Mouse (Mus musculus) adrenal gland, adult 18-20 months (tissue): ENCODE data around the gene Zar1l. TPM values are rescaled to one million over a fixed set of nuclear protein-coding genes. Genes with fewer than 3 reads are reported as not detected.
"Not testable (repeated sequence)": the region's sequence is repeated elsewhere in the genome, so short reads cannot be mapped to it uniquely, and the experiment has no call there.

Experiments used
- DNase-seq, 2 experiments: peaks; one replicate each; pipeline ENCODE4 v3.0.0; 2021 to 2022; ENCODE audit warnings: low spot score in 2 of 2
- long read RNA-seq, 2 experiments: library from polyadenylated mRNA; stranded (forward); transcript quantifications; one replicate each; pipeline ENCODE4 v2.0.0; 2021
- total RNA-seq, 2 experiments: library from RNA; stranded (reverse); gene quantifications; 1 replicate in 1 of 2; 2 replicates in 1 of 2; pipeline ENCODE4 v1.2.3; 2021

Gene Zar1l
- total RNA-seq, result not detected
- long read RNA-seq, experiment 1, result 0 reads
- long read RNA-seq, experiment 2, result 0 reads

DNA sequence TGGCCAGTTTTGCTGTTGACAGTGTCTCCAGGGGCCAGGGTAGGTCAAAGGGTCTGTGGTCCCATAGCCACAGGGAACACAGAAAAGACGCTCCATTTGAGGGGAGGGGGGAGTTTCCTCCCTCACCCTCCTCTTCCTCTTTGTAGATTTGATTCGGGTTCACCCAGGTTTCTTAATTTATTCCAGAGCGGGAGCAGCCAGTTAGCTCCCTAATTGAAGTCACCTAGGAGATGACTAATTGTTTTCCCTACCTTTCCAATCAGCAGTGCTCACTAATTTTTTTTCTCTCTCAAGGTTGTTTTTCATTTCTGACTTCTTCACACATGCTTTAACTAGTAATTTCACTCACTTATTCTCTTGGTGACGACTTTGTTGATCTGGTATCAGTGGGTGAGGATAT lies at the start of gene Zar1l:
Zar1l (minus strand) TSS at position 101 of the 400 bp plus-strand sequence.
- no peak for DNase-seq

DNA sequence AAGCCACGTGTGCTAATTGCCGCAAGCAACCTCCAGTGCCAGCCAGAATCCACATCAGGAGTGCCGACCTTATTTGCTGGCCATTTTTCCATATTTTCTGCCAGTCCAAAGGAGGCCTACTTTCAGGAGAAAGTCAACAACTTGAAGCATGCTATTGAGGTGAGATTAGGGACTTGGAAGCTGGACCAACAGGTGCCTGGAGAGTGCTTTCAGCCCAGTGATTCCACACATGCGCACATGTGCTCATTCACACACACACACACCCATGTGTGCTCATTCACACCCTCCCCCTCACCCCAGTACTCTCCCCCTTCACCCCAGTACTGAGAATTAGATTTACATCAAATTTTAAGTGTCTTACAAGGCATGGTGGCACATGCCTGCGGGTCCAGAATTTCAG lies 49.0 kb upstream of the Zar1l start:
- no peak for DNase-seq

DNA sequence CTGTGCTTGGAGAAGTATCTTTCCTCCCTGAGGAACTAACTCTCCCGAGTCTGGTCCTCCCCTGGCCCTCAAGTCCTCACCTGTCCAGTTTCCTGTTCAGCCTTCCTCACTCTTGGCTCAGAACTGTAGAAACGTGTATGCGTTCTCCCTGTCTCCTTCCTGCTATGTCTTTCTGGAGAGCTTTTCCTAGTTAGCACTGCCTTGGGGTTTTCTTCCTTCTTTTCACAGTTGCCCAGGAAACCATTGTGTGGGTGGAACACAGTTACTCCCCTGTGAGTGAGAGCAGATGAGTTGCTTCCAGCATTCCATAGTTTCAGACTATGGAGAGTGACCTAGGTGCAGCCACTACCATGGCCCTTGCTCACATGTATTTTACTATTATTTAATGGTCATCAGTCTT lies 48.3 kb upstream of the Zar1l start:
- no peak for DNase-seq

DNA sequence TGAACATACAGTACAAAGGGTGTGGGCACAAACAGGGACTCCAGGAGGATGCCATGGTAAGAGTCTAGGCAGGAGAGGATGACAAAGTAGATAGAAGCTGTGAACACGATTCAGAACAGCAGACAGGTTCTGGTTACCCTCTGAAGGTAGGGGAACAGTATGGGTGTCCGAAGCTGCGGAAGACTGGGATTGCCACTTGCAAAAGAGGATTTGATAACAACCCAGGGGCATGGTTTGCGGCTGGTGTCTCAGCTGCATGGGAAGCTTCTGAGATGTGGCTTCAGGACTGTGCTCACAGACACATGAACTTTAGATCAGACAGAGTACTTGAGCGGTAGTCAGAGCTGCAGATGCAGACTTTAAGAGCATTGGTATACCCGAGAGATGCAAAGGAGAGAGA lies 46.5 kb upstream of the Zar1l start:
- no peak for DNase-seq

DNA sequence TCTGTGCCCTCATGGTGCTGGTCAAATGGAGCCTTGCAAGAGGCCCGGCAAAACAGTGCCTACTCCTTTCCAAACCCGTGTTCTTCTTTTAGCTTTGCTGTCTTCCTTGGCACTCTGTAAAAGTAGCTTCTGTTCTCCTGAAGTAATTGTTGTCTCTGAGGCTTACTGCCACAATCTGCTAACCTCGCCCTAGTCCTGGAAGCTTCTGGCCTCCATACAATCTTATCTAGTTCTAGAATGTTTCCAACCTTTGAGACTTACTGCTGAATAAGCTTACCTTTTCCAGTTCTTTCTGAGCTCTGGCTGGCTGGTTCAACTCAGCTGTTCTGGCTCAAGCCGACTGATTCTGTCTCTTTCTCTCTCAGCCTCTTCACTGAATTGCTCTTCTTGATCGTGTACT lies 43.8 kb upstream of the Zar1l start:
- no peak for DNase-seq

DNA sequence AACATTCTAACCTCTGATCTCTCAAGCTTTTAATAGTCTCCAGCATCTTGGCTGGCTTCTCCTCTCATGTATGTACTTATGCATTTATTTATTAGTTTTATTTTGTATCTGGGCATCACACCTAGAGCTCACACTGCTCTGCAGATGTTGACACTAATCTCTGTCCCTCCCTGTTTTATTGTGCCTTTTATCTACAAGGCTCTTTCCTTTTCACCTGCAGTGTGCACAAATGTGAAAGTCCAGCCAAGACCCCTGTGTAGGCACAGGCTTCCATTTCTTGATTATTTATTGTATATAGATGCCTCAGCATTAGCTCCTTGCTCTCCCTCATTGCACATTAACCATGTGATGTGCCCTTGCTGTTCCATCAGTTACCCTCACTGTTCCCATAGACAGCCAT lies 43.4 kb upstream of the Zar1l start:
- DNase-seq, result no peak

DNA sequence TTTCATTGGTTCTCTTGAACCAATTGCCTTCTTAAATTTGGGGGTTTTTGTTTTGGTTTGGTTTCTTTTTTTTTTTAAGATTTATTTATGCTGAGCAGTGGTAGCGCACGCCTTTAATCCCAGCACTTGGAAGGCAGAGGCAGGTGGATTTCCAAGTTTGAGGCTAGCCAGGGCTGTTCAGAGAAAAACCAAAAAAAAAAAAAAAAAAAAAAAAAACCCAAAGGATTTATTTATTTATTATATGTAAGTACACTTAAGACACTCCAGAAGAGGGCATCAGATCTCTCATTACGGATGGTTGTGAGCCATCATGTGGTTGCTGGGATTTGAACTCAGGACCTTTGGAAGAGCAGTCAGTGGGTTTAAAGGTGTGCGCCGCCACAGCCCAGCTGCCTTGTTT lies 42.9 kb upstream of the Zar1l start:
- no peak for DNase-seq

DNA sequence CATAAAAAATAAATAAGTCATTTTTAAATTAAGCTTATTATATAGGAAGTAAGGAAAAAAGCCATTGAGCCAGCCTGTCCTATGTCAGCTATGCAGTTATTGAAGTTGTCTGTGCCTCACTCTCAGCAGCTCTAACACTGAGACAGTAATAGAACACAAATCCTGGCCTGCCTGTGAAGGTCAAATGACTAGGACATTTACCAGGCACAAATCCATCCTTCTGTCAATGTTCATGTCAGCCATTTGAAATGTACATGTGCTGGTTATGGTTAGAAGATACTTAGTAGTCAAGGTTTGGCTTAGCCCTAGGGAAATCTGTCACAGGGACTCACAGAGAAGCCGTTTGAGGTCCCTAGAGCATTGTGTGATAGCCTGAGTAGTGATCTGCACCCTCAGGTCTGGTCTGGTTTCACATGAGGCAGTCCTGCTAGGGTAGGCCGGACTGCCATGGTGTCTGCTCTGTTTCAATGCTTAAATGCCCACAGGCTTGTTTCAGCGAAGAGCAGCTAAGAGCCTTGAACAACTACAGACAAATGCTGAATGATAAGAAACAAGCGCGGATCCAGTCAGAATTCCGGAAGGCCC lies 41.6 kb upstream of the Zar1l start:
- DNase-seq, result no peak

DNA sequence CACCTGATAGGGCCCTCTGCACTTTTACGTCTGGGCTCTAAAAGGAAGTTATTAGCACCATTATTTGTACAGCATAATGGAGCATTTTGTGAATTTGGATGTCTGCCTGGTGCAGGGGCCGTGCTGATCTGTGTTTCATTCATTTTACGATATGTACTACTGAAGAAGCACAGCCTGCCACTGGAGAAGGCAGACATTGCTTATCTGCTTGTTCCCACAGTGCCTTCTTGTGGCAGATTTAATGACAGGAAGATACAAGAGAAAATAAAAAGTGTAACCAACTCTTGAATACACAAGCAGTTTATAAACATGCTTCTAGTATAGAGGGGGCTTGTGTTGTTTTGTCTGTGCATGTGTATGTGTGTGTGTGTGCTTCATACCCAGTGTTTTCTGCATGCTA lies 33.7 kb upstream of the Zar1l start:
- DNase-seq, result no peak

DNA sequence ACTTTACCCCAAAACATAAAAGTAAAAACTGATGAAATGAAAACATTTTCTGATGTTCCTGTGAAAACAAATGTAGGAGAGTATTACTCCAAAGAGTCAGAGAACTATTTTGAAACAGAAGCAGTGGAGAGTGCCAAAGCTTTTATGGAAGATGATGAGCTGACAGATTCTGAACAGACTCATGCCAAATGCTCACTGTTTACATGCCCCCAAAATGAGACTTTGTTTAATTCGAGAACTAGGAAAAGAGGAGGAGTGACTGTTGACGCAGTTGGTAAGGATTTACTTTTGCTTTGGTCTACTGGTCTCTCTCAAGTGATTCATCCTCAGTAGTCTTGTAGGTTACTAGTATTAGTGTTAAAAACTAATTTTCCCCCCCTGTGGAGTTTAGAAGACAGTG lies 25.2 kb upstream of the Zar1l start:
- no peak for DNase-seq

DNA sequence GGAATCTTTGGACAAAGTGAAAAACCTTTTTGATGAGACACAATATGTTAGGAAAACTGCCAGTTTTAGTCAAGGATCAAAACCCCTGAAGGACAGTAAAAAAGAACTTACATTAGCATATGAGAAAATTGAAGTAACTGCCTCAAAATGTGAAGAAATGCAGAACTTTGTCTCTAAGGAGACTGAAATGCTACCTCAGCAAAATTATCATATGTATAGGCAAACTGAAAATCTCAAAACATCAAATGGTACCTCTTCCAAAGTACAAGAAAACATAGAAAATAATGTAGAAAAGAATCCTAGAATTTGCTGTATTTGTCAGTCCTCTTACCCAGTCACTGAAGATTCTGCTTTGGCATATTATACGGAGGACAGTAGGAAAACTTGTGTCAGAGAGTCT lies 23.3 kb upstream of the Zar1l start:
- DNase-seq, result no peak

DNA sequence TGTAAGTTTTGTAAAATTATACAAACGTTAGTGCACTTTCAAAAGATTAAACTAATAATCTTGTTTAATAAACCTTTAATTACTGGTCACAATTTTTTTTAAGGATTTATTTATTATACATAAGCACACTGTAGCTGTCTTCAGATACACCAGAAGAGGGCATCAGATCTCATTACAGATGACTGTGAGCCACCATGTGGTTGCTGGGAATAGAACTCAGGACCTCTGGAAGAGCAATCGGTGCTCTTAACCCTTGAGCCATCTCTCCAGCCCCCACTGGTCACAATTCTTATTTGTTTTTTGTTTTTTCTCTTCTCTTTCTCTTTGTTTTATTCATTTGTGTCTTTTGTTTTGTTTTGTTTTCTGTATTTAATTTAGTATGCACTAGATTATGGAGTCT lies 7.3 kb upstream of the Zar1l start:
- no peak for DNase-seq

DNA sequence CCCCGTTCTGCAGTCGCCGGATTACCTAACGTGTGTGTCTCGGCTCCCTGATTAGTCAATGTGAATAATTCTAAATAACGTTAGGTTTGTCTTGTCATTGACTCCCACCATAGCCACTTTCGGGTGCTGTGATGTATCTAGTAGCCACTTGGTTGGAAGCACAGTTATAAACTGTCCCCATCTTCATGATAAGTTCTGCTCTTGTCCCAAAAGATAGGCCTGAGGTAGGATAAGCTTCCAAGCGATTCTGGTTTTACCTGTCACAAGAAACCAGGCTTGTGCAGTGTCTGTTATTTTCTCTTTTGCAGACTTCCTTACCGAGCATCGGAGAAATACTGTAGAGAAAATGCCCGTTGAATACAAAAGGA lies 4.9 kb upstream of the Zar1l start:
- DNase-seq, result no peak

DNA sequence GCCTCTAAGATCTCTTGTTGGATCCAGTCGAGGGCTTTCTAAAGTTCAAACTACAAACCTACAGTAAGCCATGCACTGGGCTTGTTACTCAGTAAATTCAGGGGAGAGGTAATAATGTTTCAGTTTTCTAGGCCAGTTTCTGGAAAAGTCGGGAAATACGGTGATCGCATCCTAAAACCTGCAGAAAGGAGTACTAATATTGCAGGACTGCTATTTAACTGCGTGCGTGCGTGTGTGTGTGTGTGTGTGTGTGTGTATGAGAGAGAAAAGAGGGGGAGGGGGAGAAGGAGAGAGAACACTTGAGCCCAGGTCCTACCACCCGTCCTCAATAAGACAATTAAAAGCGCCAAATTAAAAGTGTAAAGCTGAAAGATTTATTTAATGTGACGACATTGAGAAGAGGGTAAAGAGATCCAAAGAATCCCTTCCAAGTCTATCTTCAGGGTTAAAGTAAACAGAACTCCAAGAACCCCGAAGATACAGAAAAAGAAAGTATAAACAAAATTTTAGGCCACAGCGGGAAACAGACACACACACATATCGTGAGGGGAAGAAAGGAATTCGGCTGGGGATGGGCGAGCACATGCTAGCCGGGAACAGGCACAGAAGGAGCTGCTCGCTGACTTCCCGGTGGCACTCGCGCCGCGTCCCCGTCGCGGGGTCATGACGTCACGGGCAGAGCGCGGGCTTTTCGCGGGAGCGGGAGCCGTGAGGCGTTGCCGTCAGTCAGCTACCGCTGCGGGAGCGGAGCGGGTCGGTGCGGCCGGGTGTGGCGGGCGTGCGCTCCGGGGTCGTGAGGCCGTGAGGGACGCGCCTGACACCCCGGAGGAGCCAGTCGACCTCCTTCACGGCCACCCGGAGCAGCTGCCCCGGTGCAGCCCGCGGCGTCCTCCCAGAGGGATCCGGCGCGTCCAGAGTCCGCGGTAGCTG lies 4.2 kb upstream of the Zar1l start, which contains the start of gene Brca2:
Brca2 (plus strand) TSS at position 694 of the 930 bp plus-strand sequence.
- DNase-seq, result peak; percentile 95

DNA sequence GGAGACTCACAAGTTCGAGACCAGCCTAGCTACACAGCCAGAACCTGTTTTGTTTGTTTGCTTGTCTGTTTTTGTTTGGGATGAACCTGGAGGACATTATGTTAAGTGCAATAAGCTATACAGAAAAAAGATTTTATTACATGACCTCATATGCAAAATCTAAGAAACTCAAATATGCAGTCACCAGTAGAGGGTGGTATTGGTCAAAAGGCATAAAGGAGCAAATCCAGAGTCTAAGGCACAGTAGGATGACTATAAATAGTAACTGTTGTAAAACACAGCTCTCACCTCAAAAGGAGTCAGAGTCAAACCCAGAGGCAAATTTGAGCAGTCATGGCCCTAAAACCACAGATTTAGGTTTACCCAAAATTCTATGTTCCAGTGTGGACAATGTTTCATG lies 1.6 kb upstream of the Zar1l start:
- no peak for DNase-seq

DNA sequence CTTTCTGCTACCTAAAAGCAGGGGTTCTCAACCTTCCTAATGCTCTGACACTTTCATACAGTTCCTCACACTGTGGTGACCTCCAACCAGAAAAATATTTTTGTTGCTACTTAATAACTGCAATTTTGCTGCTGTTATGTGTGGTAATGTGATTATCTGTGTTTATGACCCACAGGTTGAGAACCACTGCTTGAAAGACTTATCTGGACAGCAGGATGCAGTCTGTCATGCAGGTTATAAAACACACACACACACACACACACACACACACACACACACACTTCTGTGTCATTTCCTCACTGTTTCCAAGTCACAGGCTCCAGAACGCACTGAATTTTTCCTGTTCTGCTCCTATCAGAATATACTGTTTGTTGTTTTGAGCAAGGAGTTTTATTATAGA lies 3.9 kb downstream of the Zar1l start:
- no peak for DNase-seq

DNA sequence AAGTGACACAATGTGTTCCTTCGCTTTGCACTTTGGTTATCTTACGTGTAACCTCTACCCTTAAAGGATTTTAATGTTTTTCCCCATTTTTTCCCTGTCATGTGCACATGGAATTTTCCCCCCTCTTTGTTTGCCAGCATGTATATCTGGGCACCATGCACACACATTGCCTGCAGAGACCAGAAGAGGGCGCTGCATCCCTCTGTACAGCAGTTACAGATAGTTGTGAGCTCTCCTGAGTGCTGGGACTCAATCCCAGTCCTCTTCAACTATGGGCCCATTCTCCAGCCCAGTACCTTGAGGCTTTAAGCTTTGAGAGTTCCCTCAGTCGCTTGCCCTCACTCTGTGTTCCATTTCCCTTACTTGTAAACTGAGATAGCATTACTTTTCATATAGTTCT lies 4.7 kb downstream of the Zar1l start:
- no peak for DNase-seq

DNA sequence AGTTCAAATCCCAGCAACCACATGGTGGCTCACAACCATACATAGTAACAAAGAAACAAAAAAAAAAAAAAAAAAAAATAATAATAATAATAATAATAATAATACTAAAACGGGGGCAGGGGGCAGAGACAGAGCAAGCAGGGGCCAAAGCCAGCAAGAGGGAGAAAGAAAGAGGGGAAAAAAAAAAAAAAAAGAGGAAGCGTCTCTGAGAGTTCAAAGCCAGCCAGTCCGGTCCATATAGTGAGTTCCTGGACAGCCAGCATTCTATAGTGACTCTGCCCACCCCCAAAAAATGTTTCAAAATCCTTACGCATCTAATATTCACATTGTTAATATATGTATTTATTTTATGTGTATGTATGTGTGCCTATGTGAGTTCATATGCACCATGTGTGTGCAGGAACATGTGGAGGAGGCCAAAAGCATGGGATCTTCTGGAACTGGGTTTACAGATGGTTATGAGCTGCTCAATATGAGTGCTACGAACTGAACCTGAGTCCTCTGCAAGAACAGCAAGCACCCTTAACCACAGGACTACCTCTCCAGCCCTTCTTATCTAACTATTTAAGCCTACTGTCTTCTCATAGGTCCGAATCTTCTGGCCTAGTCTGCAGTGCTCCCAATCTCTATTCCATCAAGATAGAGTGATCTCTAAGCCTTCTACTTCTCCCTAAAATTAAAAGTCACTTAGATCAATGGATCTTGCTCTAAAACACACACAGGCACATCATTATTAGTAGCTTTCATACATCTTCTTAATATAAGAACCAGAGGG lies 7.3 kb downstream of the Zar1l start:
- DNase-seq, result no peak

DNA sequence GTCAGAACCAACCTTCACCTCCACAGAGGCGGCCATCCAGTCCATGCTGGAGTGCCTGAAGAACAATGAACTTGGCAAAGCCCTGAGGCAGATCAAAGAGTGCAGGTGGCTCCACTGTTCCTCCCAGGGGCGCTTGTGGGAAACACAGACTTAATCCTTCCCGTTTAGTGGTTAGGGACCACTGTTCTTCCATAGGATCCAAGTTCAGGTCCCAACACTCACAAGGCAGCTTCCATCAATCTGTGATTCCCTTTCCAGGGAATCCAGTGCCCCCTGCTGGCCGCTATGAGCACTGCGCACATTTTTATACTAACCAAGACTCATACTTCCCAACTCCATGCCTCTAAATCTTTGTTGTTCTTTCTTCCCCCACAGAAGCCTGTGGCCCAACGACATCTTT lies 22.2 kb downstream of the Zar1l start:
- peak; percentile 28 to 45 for DNase-seq

DNA sequence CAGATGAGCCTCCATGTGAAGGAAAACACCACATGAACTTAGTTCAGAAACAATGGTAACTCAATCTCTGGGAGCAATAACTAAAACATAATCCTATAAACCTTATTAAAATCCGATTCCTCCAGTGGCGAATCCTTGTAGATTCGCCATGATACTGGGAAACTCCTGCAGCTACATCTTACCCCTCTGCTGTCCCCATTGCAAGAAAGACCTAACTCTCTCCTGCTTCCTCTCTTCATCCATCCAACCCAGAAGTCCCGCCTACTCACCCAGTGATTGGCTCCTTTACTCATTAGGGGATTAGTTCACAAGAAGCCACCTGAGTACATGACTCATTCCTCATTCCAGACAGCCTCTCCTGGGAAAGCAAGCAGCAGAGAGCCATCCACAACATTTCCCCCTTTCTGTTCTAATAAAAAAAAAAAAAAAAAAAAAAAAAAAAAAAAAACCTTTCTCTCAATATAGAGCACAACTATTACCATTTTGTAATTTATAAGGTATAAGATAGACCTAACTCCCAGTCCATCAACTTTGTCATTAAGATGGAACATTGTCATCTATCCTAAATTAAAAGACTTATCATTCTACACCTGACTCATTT lies 26.3 kb downstream of the Zar1l start:
- DNase-seq, result not testable (repeated sequence)

DNA sequence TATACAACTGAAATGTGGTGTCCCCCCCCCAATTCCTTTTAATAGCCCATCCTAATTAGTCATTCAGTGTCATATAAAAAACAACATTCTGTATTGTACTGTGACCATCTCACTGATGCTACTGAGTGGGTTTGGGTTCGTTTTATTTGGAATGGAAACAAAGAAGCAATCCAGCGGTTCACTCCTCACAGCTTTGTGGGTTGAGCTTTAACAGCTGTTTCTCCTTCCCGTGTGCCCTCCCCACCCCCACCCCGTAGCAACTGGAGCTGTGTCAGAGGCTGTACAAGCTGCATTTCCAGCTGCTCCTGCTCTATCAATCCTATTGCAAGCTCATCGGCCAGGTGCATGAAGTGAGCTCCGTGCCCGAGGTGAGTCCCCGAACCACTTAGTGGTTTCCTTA lies 27.1 kb downstream of the Zar1l start:
- DNase-seq, result no peak

DNA sequence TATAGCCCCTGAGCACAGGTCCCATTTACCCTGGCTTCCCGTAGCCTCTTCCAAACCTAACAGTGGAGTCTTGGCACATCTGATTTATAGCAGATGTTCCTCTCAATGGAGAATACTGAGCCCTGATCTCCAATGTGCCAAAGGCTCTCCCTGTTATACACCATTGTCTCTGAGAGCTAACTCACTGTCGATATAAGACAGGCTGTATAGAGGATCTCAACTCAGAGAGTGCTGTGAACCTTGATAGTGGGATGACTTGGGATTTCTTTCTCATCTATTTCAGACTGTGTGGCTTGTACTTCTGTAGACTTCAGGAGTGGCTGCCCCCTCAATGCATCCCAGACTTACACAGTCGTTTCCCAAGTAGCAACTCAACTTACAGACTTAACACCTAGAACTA lies 27.7 kb downstream of the Zar1l start:
- DNase-seq, result no peak
